Mouse (Mus musculus) heart, adult 18-20 months (tissue): Measurements from ENCODE around the gene Gm12845. TPM values are rescaled to one million over a fixed set of nuclear protein-coding genes. Genes with fewer than 3 reads are reported as not detected.

Source experiments
- total RNA-seq, 2 experiments: library from RNA; stranded (reverse); gene quantifications; 2 replicates each; pipeline ENCODE4 v1.2.3; 2021

Gm12845 gene
- total RNA-seq, 2 experiments from 2014 or later: not detected

Other genes with a start within 250 kb of the Gm12845 start
- 10 to 100 TPM; 32.6 to 36.1 TPM for gene Rnf220, start 227.4 kb upstream of the Gm12845 start, total RNA-seq
- 10 to 100 TPM; 76.4 to 90.5 TPM for gene Eri3, start 174.0 kb upstream of the Gm12845 start, total RNA-seq
- gene Dmap1, start 42.1 kb upstream of the Gm12845 start, total RNA-seq: 10 to 100 TPM; 19.9 to 20.1 TPM
- not detected for gene Klf17, start 41.2 kb downstream of the Gm12845 start, total RNA-seq
- gene Slc6a9, start 110.1 kb downstream of the Gm12845 start, total RNA-seq: 1 to 10 TPM; 1.7 to 2.1 TPM
- under 1 TPM; 0.30 to 0.64 TPM for gene Ccdc24, start 148.1 kb downstream of the Gm12845 start, total RNA-seq
- gene B4galt2, start 159.1 kb downstream of the Gm12845 start, total RNA-seq: 1 to 10 TPM; 4.0 to 4.4 TPM
- gene Atp6v0b, start 162.9 kb downstream of the Gm12845 start, total RNA-seq: 100 to 1,000 TPM in 1 of 2 experiments, 10 to 100 TPM in 1; 96.3 to 121 TPM
- 1 to 10 TPM; 3.8 TPM for gene Dph2, start 167.6 kb downstream of the Gm12845 start, total RNA-seq
- gene Ipo13, start 190.6 kb downstream of the Gm12845 start, total RNA-seq: 10 to 100 TPM; 68.3 to 72.5 TPM
- gene Artn, start 205.4 kb downstream of the Gm12845 start, total RNA-seq: under 1 TPM in 1 of 2 experiments, not detected in 1; 0.33 TPM